Mouse (Mus musculus) small intestine, adult 2 months (tissue): ENCODE measurements around the gene Muc1.

Experiments used
- CTCF ChIP-seq: fragments of 200-500 bp; IDR thresholded peaks from 2 replicates; pipeline ENCODE4 v1.5.1; 2012; ENCODE audit warnings: low read depth, mild to moderate bottlenecking, control low read depth, inconsistent platforms, low read length, moderate library complexity, mixed read lengths; ENCODE audit not compliant: insufficient replicate concordance, insufficient read length; ENCODE audit errors: extremely low read depth
- POLR2A ChIP-seq: fragments of 200-500 bp; IDR thresholded peaks from 2 replicates; pipeline ENCODE4 v1.6.1; 2012; ENCODE audit warnings: low read depth, mild to moderate bottlenecking, control low read depth, inconsistent platforms, low read length, moderate library complexity

DNA sequence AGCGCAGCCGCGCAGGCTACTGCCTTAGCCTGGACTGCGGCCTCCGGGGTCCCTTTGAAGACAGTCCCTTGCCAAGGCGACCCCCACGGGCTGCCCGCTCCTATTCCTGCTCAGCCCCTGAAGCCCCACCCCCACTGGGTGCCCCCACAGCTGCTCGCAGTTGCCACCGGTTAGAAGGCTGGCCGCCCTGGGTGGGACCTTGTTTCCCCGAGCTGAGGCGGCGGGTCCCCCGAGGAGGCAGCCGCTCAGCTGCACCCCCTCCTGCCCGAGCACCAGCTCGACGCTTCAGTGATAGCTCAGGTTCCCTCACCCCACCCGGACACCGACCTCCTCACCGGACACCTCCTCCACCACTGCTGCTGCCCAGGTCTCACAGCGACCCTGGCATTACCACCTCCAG is 41.7 kb upstream of the Muc1 start:
- TF ChIP-seq CTCF, result no peak
- TF ChIP-seq POLR2A, result no peak
